Mouse (Mus musculus) erythroid progenitor cell, adult 5-6 weeks (primary cell): ENCODE data around the gene Kcnh5. TPM values are rescaled to one million over a fixed set of nuclear protein-coding genes. Genes with fewer than 3 reads are reported as not detected.

Source experiments
- ATAC-seq: replicated peaks from 2 replicates; pipeline ENCODE4 v1.8.0; 2016; ENCODE audit warnings: moderate number of reproducible peaks, mild to moderate bottlenecking, moderate TSS enrichment, inconsistent platforms; ENCODE audit not compliant: poor library complexity, low FRiP score, severe bottlenecking
- total RNA-seq, 2 experiments: library from RNA; stranded (forward) in 1 of 2; stranded (reverse) in 1 of 2; fragments of 150-400 nt in 1 of 2; fragments of 186-747, 209-891 nt in 1 of 2; gene quantifications; 2 replicates each; pipeline versions ENCODE4 v1.2.3 to v1.2.4; 2015 to 2017; ENCODE audit warnings: low replicate concordance in 2 of 2

The Kcnh5 gene
- not detected in 2 replicates for total RNA-seq (2015; ENCODE audit: low replicate concordance)
- not detected in 2 replicates for total RNA-seq (2017; ENCODE audit: low replicate concordance)

DNA sequence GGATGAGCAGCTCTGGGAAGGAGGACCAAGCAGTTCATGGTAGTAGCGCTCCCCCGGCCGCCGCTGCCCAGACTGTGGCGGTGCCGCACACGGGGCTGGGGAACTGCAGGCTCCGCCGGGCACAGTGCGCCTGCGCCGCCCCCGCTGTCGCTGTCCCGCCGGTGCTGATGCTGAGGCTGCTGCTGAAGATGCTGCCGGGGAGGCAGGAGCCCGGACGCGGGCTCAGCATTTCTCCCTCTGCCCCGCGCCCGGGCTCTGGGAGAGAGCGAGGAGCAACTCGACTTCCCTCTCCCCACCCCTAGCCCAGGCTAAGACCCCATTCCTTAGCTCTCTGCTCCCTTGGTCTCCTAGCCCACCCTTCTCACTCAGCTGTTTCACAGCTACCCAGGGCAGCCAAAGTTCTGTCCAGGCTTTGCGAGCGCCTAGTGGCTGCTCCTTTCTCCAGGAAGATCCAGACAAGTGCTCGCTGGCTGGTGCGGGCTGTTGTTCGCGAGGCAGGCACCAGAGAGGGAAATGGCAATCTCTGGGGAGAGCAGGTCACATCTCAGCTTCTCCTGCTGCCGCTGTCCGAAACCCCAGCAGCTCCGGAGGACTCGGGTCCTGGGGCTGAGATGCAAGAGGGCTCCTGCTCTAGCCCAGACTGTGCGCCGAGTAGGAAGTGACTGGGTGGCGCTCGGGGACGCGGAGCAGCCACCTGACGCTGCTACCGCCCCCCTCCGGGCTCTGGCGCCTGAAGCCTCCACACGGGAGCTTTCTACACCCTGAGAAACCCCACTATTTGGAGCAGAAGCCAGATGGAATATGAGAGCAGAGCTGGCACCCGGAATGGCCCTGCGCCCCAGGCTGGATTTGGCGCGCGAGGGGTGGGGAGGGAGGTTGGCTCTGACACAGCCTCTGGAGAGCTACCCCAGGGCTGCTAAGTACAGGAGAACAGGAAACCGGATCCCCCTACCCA lies at the start of gene Kcnh5:
Gene Kcnh5 (minus strand): TSS at position 642 of the 955 bp plus-strand sequence.
- no peak for ATAC-seq

DNA sequence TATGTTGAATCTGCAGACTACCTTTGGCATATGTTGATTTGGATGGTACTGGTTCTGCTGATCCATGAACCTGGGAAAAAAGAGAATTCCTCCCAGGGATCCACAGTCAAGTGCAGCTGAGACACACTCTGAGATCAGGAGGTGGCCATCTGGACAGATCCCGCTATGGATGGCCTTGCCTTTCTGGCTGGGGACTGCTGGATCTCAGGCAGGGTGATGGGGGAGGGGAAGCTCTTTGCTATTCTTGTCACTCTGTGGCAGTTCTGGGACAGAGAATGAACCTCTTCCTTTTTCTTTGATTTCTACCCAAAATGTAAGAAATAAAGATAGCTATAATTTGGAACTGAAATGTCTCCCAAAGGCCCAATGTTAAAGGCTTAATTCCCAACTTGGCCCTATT lies 46.8 kb upstream of the Kcnh5 start:
- ATAC-seq: no peak

DNA sequence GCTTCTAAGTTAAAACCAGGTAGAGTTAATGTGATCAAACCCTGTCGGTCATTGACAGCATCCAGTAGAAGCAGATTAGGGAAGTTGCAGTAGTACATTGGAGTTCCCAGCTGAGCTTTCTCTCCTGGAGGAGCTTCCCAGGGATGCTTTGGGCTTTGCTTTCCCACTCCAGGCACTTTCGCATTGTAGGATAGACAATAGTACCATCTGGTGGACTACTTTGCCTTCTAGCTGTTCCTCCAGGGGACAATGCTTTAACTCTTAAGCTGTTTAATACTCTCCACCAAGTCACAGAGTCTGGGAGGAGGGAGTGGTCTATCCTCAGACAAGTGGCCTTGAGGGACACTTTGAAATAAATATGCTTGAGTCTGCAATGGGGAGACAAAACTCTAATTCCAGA lies 12.3 kb upstream of the Kcnh5 start:
- no peak for ATAC-seq

DNA sequence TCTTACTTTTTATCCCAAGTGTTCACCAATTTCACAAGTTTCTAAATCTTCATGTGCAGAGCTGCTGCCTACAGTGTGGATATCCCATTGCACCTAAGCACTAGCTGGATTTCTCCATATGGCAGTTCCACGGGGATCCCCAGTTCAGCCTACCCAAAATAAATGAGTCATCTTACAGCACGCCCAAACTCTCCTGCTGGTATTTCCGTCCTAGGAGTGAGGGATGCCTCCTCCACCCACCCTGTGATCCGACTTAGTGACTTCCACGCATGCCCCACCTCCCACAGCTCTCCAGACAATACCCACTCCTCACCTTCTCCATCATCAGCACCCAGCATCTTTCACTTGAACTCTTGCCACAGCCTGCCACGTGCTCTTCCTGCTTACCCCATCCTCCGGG lies 5.5 kb upstream of the Kcnh5 start:
- ATAC-seq: no peak

DNA sequence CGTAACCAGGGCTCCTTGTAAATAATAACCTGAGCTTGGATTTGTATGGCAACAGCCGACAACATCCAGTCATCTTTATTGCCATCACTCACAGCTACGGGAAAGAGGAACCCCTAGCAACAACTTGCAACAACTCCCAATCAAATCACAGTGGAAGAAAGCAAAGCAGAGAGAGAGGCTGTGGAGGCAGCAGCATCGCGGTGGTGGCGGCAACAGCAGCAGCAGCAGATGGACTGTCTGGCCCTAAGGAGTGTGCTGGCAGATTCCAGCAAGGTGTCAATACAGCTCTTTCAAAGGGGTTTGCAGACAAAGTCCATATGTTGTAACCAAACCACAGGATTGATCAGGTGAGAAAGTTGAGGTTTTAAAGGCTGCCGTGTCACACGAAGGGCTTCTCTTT lies 2.4 kb upstream of the Kcnh5 start:
- ATAC-seq: no peak

DNA sequence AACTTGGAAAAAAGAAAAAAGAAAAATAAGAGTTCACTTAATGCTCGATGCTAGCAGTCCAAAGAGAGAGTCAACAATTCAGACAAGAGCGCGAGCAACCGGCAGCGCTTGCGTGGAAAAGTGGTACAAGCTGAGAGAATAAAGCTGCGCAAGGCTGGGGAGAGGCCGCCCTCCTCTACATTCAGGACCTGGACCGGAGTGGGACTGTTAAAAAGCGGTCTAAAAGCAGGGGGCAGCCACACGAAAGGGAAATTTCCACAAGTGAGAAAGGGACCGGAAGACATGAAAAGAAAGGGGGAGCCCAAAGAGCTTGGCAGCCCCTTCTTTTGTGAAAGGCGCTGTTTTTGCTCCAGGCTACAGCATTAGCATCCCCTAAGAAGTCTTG lies 506 bp upstream of the Kcnh5 start:
- no peak for ATAC-seq

DNA sequence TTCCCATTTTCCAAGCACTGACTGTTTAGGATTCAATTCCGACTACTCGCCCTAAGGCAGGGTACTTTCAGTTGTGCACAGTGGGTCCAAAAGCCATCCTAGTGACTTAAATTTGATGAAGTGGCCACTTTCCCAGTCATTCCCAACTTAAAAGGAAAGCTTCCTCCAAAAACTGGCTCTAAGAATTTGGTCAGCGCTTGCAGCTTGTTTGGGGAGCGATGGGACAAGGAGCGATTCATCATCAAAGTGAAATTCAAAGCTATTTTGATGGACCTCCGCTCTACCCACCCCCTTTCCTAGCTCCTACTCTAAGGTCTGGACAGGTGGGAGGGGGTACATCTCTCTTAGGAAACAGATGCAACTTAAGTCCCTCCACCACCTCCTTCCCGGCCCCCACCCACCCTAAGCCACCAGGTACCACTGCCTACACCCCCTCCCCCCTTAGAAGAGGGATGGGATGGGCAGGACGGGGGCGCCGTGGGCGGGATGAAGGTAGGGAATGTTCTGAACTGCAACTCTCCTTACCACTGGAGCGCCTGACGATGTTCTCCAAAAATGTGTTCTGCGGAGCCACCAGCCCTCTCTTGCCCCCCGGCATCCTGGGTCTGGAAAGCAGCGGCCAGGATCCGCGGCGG lies 1.1 kb downstream of the Kcnh5 start:
- no peak for ATAC-seq

DNA sequence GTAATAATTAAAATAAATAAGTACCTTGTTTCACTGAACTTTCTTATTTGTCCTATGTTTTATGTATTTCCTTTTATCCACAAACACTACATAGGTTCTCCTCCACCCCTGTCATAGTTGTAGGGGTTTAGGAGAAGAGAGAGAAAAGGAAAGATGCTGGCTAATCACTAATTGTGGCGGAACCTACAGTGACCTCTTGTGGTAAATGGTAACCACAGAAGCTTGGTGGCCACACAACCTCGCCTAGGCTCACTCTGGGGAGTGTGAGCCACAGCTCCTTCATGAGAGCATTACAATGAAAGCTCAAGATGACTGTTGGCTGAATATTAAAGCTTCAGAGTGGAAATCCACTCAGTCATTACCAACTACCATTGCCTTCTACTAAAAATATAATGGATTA lies 6.2 kb downstream of the Kcnh5 start:
- ATAC-seq: no peak

DNA sequence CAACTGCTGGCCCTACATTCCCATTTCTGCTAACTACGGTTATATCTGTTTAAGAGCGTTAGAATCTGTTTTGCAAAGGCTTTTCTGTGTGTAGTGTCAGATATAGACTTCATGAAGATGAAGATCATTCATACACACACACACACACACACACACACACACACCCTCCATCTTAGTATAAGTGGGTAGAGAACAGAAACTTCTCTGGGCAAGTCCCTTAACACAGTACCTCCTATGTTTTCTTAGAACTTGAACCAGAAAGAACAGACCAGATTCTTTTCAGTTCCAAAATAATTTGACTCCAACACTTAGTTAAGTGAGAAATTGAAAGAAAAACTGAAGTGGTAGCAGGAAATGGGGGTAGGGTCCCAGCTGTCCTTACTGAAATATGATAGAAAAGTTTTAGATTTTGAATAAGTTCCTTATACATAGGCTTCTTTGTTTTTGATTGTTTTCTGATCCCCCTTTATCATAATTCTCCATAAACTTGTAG lies 24.0 kb downstream of the Kcnh5 start:
- ATAC-seq: no peak

DNA sequence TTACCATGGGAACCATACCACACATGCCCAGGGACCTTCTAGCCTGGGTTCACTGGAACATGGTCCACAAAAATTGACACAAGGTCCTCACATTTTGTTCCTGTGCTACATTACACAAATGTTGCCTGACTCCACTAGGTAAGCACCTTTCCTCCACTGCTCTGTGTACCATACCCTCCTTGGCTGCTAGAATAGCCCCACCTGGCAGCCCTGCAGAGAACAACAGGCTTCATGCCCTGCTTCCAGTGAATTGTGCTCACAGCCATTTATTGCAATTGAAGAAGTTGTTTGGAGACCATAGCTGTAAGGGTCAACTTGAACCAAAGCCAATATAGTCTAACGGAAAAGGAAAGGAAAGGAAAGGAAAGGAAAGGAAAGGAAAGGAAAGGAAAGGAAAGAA lies 37.3 kb downstream of the Kcnh5 start:
- no peak for ATAC-seq

DNA sequence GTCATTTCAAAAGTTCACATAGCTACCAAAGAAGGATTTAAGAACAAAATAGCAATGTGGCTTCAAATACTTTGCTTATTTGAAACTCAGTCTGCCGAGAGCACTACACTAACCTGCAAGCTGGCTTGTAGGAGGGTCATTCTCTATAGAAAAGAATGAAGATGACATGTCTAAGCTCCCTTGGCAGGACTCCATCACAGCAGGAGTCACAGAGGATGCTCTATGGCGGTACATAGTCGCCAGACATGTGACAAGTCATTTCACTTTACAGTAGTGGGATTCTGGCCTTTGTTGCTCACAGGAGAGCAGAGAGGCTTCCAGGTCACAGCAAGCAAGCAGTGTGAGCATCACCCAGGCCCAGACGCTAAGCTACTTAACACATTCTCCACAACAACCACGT lies 85.2 kb downstream of the Kcnh5 start:
- ATAC-seq: no peak

DNA sequence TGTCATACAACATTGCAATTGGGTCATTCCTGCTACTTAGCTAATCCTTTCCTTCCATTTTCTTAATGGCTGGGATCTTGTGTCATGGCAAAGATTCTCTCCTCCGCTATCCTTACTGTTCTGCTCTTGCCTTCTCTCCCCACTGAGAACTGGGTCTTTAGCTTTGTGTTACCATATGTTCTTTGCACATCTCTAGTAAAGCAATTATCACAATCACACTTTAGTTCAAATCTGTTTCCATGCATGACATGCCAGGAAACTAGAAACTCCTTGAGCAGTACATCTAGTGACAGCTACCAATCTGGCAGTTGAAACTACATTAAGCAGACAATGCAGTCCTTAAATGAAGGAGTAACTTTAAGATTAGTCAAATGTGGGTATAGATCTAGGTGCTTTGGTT lies 86.2 kb downstream of the Kcnh5 start:
- ATAC-seq: no peak

DNA sequence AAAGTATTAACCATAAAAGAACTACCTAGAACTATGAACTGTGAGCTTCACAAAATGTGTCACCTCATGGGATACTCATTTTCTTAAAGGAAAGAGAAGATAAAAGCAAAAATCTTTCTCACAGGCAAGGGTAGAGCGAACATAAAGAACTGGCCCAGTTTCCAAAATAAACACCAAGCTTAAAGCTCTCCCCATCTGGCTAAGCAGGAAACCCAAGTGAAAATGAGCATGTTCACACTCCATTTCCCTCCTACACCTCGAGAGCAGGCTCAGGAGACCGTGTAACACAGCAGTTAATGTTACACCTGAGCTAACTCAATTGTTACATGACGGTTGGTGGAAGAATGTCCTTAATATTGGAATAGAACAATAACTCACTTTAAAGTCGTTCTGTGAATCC lies 100.0 kb downstream of the Kcnh5 start:
- ATAC-seq: no peak

DNA sequence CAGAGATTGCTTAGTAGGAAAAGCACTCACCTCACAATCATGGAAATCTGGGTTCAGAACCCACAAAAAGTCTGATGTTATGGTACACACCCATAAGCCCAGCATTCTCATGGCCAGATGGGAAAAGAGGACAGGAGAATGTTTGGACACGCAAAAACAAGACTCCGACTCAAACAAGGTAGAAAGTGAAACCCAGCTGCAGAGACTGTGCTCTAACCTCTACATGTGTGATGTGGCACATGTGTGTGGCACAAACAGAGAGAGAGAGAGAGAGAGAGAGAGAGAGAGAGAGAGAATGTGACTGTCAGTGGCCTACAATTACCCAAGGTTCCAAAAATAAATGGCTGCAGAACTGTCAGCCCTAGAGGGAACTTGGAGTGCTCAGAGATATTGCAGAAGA lies 106.1 kb downstream of the Kcnh5 start:
- ATAC-seq: no peak

DNA sequence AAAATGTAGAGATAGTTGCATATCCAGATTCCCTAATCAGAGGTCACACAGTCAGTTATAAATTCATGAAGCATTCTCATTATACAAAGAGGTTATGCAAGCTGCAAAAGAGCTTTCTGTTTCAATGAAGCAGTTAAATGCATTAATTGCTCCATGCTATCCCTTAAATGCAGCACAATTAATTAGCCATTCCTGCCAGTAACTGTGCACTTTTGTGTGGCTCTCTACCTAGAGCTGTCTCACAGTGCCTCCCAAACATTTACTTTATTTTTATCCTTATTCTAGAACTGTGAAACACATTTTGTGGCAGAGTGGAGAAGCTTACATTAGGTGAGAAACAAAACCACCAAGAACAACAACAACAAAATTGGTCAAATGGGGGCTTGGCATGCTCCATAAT lies 114.6 kb downstream of the Kcnh5 start:
- no peak for ATAC-seq

DNA sequence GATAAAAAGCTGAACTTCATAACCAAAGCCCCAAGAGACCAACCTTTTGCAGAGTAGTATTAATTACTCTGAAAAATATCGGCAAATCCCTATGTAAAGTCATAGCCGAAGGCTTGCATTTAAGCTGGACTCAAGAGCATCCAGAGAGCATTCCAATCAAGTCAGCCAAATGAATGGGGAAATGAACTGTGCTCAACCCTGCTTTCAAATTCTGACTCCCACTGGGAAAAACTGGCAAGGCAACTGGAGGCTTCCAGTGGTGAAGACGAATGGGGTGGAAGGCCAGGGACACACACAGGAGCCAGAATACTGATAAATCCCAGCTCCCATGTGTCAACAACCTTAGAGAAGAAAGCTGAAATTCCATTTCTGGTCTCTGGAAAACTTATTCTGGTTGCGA lies 115.4 kb downstream of the Kcnh5 start:
- no peak for ATAC-seq

DNA sequence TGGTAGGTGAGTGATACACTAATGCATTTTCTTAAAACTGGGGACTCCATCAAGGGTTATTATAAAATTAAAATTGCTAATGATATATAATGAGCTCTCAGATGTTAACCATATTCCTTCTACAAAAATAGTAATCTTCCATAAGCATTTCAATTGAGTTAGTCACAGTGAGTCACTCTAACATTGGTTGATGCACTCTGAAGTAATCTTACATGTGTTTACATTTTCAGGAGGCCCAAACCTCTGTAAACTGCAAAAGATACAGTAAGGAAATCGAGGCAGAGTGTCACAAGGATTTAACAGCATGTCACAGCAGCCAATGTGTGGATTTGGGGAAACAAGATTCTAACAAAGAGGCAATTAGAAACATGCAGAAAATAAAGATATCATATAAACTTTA lies 123.4 kb downstream of the Kcnh5 start:
- no peak for ATAC-seq

DNA sequence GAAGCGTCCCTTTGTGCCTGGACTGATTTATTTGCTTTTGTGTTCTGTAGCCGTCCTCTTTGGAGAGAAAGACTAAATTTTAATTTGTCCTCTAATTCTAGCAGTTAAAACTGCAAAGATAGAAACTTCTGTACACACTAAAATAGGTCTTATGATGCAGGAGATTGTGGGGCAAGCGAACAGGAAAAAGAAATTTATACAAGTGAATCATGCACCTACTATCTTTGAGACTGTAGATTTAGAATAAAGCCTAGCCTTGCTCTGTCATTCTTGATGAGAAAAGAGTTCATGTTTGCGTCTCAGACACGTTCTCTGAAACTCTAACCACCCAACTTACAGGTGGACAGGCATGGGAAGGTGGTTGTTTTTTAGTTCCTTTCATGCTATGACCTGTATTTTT lies 140.4 kb downstream of the Kcnh5 start:
- ATAC-seq: no peak

DNA sequence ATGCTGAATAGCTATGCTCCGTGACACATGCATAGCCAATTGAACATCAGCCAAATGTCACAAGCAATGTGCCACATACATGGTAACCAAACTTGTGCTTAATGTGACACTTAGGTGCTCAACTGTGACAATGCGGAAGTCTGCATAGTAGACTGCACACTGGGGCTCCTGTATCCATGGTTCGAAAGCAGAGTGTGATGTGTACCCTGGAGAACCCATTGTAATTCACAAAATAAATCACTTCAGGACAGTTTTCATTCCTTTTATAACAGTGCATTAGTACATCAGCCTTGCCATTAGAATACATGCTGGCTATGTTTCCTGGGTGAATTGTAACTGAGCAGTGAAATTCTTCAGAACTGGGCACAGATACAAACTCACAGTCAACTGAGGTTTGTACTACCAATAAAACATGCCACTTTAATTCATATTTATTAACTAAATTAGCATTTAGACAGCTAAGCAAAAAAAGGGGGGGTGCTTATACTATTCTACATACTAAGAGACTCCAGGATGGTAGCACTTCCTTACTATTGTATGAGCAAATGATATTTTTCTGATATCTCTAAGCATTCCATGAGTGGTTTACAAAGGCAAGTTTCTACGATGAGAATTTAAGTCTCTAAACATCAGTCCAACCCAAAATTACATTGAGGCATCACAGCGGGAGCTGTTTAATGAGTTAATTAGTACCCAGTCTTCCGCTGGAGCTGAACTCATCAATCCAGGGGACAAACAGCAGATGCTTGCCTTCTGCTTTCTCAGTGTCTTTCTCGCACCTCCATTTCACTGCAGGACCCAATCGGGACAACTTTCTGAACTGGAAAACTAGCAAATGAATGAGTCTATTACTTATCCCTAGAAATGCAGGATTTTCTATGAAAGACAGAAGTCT lies 144.9 kb downstream of the Kcnh5 start:
- ATAC-seq: no peak

DNA sequence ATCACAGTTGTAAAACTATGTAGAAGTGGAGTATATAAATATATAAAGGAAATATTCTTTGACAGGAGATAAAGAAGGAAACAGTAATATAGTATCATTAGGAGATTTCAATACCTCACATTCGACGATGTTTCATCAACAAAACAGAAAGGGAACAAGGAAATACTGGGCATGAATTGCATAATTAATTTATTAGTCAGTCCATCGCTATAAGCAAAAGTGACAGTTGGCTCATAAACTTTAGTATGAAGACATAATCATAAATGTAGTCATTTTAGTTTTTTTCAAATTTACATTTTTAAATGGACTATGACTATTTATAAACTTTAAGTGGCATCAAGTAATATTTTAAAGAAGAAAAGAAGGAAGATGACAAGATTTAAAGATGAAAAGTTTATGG lies 205.9 kb downstream of the Kcnh5 start:
- no peak for ATAC-seq
